Mouse (Mus musculus): ENCODE measurements around the gene Pde3b. TPM values are rescaled to one million over a fixed set of nuclear protein-coding genes. Genes with fewer than 3 reads are reported as not detected.

Pde3b gene
- 129 TPM for polyA plus RNA-seq (2017; shearing (Covaris generic))

GRCm38 (mm10) chr7:114414421-114415335, at the start of gene Pde3b:
Pde3b (plus strand) TSS chr7:114415281.

GRCm38 (mm10) chr7:114562531-114563241, 147.6 kb downstream of the Pde3b start, which contains the start of gene Cyp2r1:
Cyp2r1 (minus strand) TSS chr7:114562972.

Other genes starting within 250 kb of the Pde3b start
- gene Copb1, start 160.6 kb upstream of the Pde3b start, polyA plus RNA-seq (2017; shearing (Covaris generic)): 155 TPM
- gene Psma1, start 139.2 kb upstream of the Pde3b start, polyA plus RNA-seq (2017; shearing (Covaris generic)): 224 TPM
- gene Cyp2r1, start 147.7 kb downstream of the Pde3b start, polyA plus RNA-seq (2017; shearing (Covaris generic)): 2.2 TPM
- gene Calca, start 221.1 kb downstream of the Pde3b start, polyA plus RNA-seq (2017; shearing (Covaris generic)): not detected

All from naive thymus-derived CD4-positive, alpha-beta T cell, adult 5 months (primary cell).